Mouse (Mus musculus) midbrain, embryonic 14.5 days (tissue): ENCODE measurements around the gene Veph1. TPM values are rescaled to one million over a fixed set of nuclear protein-coding genes. Genes with fewer than 3 reads are reported as not detected.

ENCODE experiments used
- ATAC-seq: fragments of 200-750 bp; cut with Nextera tagmentation; 2 replicates; pipeline ENCODE4 v1.8.0; 2017; ENCODE audit warnings: moderate number of reproducible peaks, moderate library complexity; ENCODE audit not compliant: low FRiP score, low TSS enrichment
- DNase-seq: peaks from one replicate; pipeline ENCODE4 v3.0.0-alpha.2; 2015
- H3K27ac ChIP-seq: fragments of 300-500 bp; sonication (generic); replicated peaks from 2 replicates; pipeline ENCODE4 v1.5.1; 2014; ENCODE audit warnings: mild to moderate bottlenecking, low read depth, low read length, moderate library complexity
- H3K27me3 ChIP-seq: fragments of 300-500 bp; sonication (generic); 2 replicates; pipeline ENCODE4 v1.6.1; 2014; ENCODE audit warnings: low read length, control low read depth, mixed read lengths; ENCODE audit not compliant: control insufficient read depth, insufficient read depth
- H3K36me3 ChIP-seq: fragments of 300-500 bp; sonication (generic); 2 replicates; pipeline ENCODE4 v1.6.1; 2014; ENCODE audit warnings: low read length, control low read depth; ENCODE audit not compliant: control insufficient read depth, insufficient read depth
- H3K4me1 ChIP-seq: fragments of 300-500 bp; sonication (generic); 2 replicates; pipeline ENCODE4 v1.6.1; 2014; ENCODE audit warnings: mild to moderate bottlenecking, antibody characterized with exemption, low read length, control low read depth; ENCODE audit not compliant: control insufficient read depth, insufficient read depth
- H3K4me2 ChIP-seq: fragments of 300-500 bp; sonication (generic); 2 replicates; pipeline ENCODE4 v1.6.1; 2014; ENCODE audit warnings: mild to moderate bottlenecking, low read length, moderate library complexity
- H3K4me3 ChIP-seq: fragments of 300-500 bp; sonication (generic); replicated peaks from 2 replicates; pipeline ENCODE4 v1.5.1; 2014; ENCODE audit warnings: low read depth, low read length
- H3K9ac ChIP-seq: fragments of 300-500 bp; sonication (generic); replicated peaks from 2 replicates; pipeline ENCODE4 v1.6.1; 2014; ENCODE audit warnings: mild to moderate bottlenecking, low read length, moderate library complexity
- H3K9me3 ChIP-seq: fragments of 300-500 bp; sonication (generic); 2 replicates; pipeline ENCODE4 v1.6.1; 2016; ENCODE audit warnings: low read length, control low read depth, mixed read lengths; ENCODE audit not compliant: control insufficient read depth
- WGBS: fragments of 180-500 bp; shearing (Covaris S2); extraction: QIAGEN DNeasy Blood & Tissue Kit; methylation state at CpG from one replicate; pipeline ENCODE4 v1.1.7; 2014; 5-methylcytosine and 5-hydroxymethylcytosine counted together
- polyA plus RNA-seq: library from polyadenylated mRNA; unstranded; fragments of >200 nt; fragmentation: Nextera tagmentation; extraction: Ambion mirVana; gene quantifications from 2 replicates; pipeline ENCODE4 v1.2.1, GENCODE M21; 2014

Veph1 gene
- polyA plus RNA-seq, 1 experiment from 2014 or later, result 10.6 TPM

DNA sequence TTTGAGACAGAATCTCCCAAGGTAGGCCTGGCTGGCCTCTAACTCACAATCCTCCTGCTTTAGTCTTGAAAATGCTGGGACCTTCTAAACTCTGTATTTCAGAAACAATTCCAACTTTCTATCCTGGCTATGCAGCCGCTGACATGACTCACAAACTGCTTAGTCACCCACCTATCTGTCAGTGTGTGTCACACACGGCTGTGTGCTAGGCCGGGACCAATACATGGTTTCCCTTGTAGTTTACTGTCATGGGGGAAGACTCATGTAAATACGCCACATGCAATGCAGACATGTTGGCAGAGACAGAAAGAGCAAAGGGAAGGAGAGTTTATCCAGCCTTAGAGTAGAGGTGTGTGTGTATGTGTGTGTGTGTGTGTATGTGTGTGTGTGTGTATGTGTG, 216.8 kb downstream of the Veph1 start:
- Histone ChIP-seq H3K27me3 (no peaks in the 10 kb centered on the region), H3K4me1 (no peaks in the 10 kb centered on the region), H3K4me3 (no peak overlapping the region), H3K9me3 (no peaks in the 10 kb centered on the region), H3K4me2 (no peak overlapping the region), H3K27ac (no peak overlapping the region), H3K9ac (no peak overlapping the region), H3K36me3 (no peaks in the 10 kb centered on the region)
- WGBS, result 95% methylated on average over 4 of the region's 4 CpGs
- DNase-seq, result no peak
- ATAC-seq, result no peak

DNA sequence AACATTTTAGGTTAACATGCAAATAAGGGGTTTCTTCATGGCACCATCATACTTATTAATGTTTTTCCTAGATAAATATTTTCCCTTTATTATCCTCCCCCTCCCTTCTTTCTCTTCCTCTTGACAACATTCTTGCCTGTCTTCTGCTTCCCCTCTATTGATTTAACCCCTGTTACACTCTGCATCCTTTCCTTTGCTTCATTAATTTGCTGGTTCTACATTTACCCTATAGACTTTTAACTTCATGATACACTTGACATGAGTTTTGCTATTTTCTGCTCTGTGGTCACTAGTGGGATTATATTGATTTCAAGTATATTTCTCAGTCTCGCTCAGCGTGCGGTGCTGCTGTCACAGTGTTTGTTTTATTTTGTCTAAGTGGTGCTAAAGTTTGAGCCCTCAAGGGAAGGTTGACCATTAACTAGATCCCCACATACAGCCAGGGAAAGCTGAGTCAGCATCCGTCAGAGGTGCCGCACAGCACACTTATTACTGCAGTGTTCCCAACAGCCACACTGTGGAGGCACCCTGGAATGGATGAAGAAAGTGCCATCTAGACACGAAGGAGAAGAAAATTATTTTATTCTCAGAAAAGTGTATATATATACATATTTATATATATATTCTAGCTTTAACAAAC, 217.6 kb downstream of the Veph1 start:
- Histone ChIP-seq H3K36me3 (no peaks in the 10 kb centered on the region), H3K9ac (no peak overlapping the region), H3K4me3 (no peak overlapping the region), H3K27me3 (no peaks in the 10 kb centered on the region), H3K4me2 (no peak overlapping the region), H3K27ac (no peak overlapping the region), H3K4me1 (no peaks in the 10 kb centered on the region), H3K9me3 (no peaks in the 10 kb centered on the region)
- no peak for ATAC-seq
- DNase-seq, result no peak
- 84% methylated on average over 6 of the region's 6 CpGs for WGBS

DNA sequence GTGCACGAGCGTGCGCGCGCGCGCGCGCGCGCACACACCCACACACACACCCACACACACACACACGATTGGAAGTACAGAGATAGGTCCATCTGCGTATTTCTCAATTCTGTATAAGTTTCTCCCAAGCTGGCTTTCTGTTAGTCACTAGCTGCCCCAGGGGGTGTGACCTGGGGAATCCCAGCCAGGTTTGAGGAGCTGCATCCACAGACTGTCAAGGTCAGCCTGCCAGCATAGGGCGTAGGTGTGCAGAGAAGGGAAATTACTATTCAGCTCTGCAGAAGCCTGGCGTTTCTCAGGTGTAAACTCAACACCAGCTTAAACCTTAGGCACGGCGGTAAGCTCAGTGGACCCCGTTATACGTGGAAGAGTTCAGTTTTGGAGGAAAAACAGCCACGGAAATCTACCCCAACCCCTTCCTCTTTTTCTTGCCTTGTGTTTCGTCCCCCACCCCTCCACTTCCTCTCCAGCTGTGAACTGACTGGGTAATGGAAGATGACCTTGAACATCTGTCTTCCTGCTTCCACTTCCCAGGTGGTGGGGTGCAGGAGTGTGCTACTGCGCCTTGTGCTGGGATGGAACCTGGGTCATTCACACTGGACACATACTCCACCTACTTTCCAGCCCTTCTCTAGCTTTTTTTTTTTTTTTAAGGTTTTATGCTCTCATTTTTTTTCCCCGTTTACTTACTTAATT, 218.5 kb downstream of the Veph1 start:
- ATAC-seq (no peak), DNase-seq (no peak)
- Histone ChIP-seq H3K27ac (no peak overlapping the region), H3K4me2 (no peak overlapping the region), H3K27me3 (no peaks in the 10 kb centered on the region), H3K36me3 (no peaks in the 10 kb centered on the region), H3K4me1 (no peaks in the 10 kb centered on the region), H3K9ac (no peak overlapping the region), H3K4me3 (no peak overlapping the region), H3K9me3 (no peaks in the 10 kb centered on the region)
- 92% methylated on average over 23 of the region's 23 CpGs for WGBS

DNA sequence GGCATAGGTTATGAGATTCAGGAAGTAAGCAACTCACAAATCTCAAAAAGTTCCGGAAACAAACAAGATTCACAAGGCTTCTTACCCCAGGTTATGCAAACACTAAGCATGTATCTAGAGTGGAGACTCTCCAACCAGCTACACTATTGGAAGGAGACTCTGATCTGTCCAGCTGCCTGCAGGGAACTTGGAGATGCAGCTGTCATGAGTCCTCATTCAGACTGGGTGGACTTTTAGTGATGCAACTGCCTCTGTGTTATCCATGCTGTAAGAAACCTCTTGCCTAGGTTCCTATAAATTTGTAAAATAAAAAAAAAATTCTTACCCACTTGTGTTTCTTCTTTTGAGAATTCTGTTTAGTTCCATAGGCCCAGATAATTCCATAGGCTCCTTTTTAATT, 226.4 kb downstream of the Veph1 start:
- DNase-seq (no peak), ATAC-seq (no peak)
- Histone ChIP-seq H3K4me3 (no peak overlapping the region), H3K27me3 (no peaks in the 10 kb centered on the region), H3K9me3 (no peaks in the 10 kb centered on the region), H3K27ac (no peak overlapping the region), H3K4me2 (no peak overlapping the region), H3K9ac (no peak overlapping the region), H3K4me1 (no peaks in the 10 kb centered on the region), H3K36me3 (no peaks in the 10 kb centered on the region)
- WGBS, result 93% methylated on average over 1 of the region's 1 CpGs

DNA sequence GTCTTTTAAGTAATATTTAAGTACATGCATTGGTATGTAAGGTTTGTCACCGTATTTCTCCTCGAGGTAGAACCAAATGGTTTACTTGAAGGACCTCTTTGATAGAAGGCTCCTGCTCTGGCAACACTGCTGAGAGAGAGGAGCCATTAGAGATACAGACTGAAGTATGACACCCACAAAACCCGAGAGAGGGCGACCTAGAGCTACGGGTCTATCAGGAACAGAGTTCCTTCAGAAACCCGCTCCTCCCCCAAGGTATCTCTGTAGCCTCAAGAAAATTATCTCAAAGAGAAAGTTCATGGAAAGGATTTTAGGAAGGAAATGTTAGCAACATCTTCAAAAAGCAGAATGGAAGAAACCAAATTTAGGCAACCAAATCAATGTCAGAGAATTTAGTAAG, 232.8 kb downstream of the Veph1 start:
- Histone ChIP-seq H3K27me3 (no peaks in the 10 kb centered on the region), H3K27ac (no peak overlapping the region), H3K4me3 (no peak overlapping the region), H3K9ac (no peak overlapping the region), H3K4me1 (no peaks in the 10 kb centered on the region), H3K9me3 (no peaks in the 10 kb centered on the region), H3K4me2 (no peak overlapping the region), H3K36me3 (no peaks in the 10 kb centered on the region)
- ATAC-seq, result no peak
- DNase-seq, result no peak
- WGBS, result 57% methylated on average over 6 of the region's 6 CpGs

DNA sequence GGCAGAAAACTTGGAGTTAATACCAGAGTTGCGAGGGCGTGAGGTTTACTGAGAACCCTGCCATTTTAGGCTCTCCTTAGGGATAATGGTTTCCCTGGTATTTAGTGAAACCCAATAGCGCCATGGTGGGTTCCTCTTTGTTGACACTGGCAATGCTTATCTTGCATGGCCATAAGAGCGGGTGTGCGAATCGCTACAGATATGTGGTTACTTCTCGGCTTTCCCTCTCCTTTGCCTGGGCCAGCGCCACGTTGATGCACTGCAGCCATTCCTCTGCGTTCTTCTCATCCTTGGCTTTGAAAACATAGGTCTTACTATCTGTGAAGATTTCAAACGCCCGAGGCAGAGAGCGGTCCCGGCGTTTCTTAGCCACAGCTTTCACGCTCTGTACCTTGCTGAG, 239.7 kb downstream of the Veph1 start:
- Histone ChIP-seq H3K4me1 (no peaks in the 10 kb centered on the region), H3K27ac (no peak overlapping the region), H3K4me3 (no peak overlapping the region), H3K9ac (no peak overlapping the region), H3K36me3 (no peaks in the 10 kb centered on the region), H3K4me2 (no peak overlapping the region), H3K27me3 (no peaks in the 10 kb centered on the region), H3K9me3 (no peaks in the 10 kb centered on the region)
- no peak for ATAC-seq
- DNase-seq, result no peak
- 96% methylated on average over 16 of the region's 16 CpGs for WGBS

DNA sequence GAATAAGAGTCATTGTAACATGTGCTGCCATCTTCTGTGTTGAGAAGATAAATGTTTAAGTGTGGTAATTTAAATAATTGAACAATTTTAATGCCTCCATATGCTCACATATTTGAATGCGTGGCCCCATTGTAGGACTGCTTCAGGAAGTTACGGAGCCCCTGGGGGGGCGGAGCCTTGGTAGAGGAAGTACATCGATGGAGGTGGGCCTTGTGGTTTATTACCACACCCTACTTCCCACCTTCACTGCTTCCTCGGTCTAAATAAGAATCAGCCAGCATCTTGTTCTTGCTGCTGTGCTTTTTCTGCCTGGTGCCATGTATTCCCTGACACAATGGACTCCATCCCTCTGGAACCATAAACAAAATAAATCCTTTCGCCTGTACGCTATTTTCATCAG, 241.0 kb downstream of the Veph1 start:
- Histone ChIP-seq H3K9ac (no peak overlapping the region), H3K4me1 (no peaks in the 10 kb centered on the region), H3K27me3 (no peaks in the 10 kb centered on the region), H3K9me3 (no peaks in the 10 kb centered on the region), H3K4me3 (no peak overlapping the region), H3K27ac (no peak overlapping the region), H3K36me3 (no peaks in the 10 kb centered on the region), H3K4me2 (no peak overlapping the region)
- DNase-seq, result no peak
- WGBS, result 94% methylated on average over 7 of the region's 7 CpGs
- no peak for ATAC-seq

DNA sequence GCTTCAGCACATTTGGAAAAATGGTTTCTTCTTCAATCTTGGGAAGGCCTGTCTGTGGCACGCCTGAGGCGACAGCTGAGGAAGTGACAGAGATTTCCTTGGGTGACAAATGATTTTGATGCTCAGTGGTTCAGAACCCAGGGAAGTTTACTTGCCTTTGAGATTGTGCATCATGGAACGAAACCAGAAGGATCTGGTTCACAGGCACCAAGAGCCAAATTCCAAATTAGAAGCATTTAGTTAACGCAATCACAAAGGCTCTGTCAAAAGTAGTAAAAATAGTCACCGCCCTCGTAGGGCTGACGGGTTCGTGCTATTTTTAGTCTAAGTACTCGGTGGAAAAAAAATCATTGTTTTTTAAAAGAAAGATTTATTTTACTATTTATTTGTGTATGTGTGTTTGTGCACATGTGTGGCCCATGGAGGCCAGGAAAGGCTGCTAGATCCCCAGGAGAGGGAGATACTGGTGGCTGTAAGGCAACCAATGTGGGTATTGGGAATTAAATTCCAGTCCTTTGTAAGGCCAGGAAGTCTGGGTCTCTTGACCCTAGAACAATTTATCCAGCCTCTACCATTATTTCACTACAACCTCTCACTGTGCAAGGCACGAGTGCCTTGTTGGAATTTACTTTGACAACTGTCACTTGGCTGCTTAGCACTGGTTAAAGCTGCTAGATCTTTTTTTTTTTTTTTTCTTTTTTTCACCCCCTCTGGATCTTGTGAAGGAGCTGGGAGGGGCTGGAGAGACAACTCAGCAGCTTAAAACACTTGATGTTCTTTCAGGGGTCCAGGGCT, 246.3 kb downstream of the Veph1 start:
- Histone ChIP-seq H3K27me3 (no peaks in the 10 kb centered on the region), H3K4me2 (no peak overlapping the region), H3K27ac (no peak overlapping the region), H3K4me3 (no peak overlapping the region), H3K9me3 (no peaks in the 10 kb centered on the region), H3K4me1 (no peaks in the 10 kb centered on the region), H3K9ac (no peak overlapping the region), H3K36me3 (no peaks in the 10 kb centered on the region)
- DNase-seq, result no peak
- WGBS, result 69% methylated on average over 10 of the region's 10 CpGs
- ATAC-seq, result no peak
